Mouse (Mus musculus): Measurements from ENCODE around the gene Gck.
A peak's percentile ranks its signal among the peaks of the same experiment; 100 is the strongest.
"Not testable (repeated sequence)": the region's sequence is repeated elsewhere in the genome, so short reads cannot be mapped to it uniquely, and the experiment has no call there.

Gene Gck

GRCm38 (mm10) chr11:5908642-5909041, 41.2 kb downstream of the Gck start:
- no peak for DNase-seq (ENCODE audit: low spot score)

- no peak for DNase-seq (ENCODE audit: low spot score)
Observed at GRCm38 (mm10) chr11:5907096-5907495, 42.8 kb downstream of the Gck start.

- no peak for DNase-seq (ENCODE audit: low spot score)
Observed at GRCm38 (mm10) chr11:5905778-5906518, 43.9 kb downstream of the Gck start.

- no peak for DNase-seq (ENCODE audit: low spot score)
Observed at GRCm38 (mm10) chr11:5904871-5905270, 45.0 kb downstream of the Gck start.

- DNase-seq (ENCODE audit: low spot score), result no peak
Observed at GRCm38 (mm10) chr11:5904357-5904756, 45.5 kb downstream of the Gck start.

GRCm38 (mm10) chr11:5903844-5904243, 46.0 kb downstream of the Gck start:
- no peak for DNase-seq (ENCODE audit: low spot score)

- peak; percentile 52 for DNase-seq (ENCODE audit: low spot score)
Observed at GRCm38 (mm10) chr11:5902390-5902789, 47.5 kb downstream of the Gck start.

GRCm38 (mm10) chr11:5901950-5902349, 47.9 kb downstream of the Gck start:
- DNase-seq (ENCODE audit: low spot score), result peak; percentile 84

- no peak for DNase-seq (ENCODE audit: low spot score)
Observed at GRCm38 (mm10) chr11:5901320-5901719, 48.6 kb downstream of the Gck start.

GRCm38 (mm10) chr11:5899286-5899685, 50.6 kb downstream of the Gck start:
- no peak for DNase-seq (ENCODE audit: low spot score)

GRCm38 (mm10) chr11:5898531-5898930, 51.4 kb downstream of the Gck start, which contains the start of gene Myl7:
Myl7 (minus strand) TSS chr11:5898782.
- no peak for DNase-seq (ENCODE audit: low spot score)

- DNase-seq (ENCODE audit: low spot score), result no peak
Observed at GRCm38 (mm10) chr11:5897839-5898238, 52.0 kb downstream of the Gck start.

GRCm38 (mm10) chr11:5897230-5897629, 52.7 kb downstream of the Gck start:
- no peak for DNase-seq (ENCODE audit: low spot score)

GRCm38 (mm10) chr11:5893807-5894206, 56.1 kb downstream of the Gck start:
- no peak for DNase-seq (ENCODE audit: low spot score)

GRCm38 (mm10) chr11:5892810-5893368, 57.0 kb downstream of the Gck start:
- DNase-seq (ENCODE audit: low spot score), result peak; percentile 42

- peak; percentile 45 for DNase-seq (ENCODE audit: low spot score)
Observed at GRCm38 (mm10) chr11:5892151-5892591, 57.7 kb downstream of the Gck start.

- not testable (repeated sequence) for DNase-seq (ENCODE audit: low spot score)
Observed at GRCm38 (mm10) chr11:5888563-5888962, 61.3 kb downstream of the Gck start.

- peak; percentile 69 for DNase-seq (ENCODE audit: low spot score)
Observed at GRCm38 (mm10) chr11:5887250-5887649, 62.6 kb downstream of the Gck start.

- DNase-seq (ENCODE audit: low spot score), result peak; percentile 91
Observed at GRCm38 (mm10) chr11:5886187-5886586, 63.7 kb downstream of the Gck start.

- DNase-seq (ENCODE audit: low spot score), result no peak
Observed at GRCm38 (mm10) chr11:5882518-5882917, 67.4 kb downstream of the Gck start.

GRCm38 (mm10) chr11:5879905-5880304, 70.0 kb downstream of the Gck start:
- peak; percentile 83 for DNase-seq (ENCODE audit: low spot score)

GRCm38 (mm10) chr11:5878661-5879060, 71.2 kb downstream of the Gck start:
- no peak for DNase-seq (ENCODE audit: low spot score)

GRCm38 (mm10) chr11:5877921-5878526, 71.9 kb downstream of the Gck start, which contains the start of gene Pold2:
Pold2 (minus strand) TSS chr11:5878292.
- DNase-seq (ENCODE audit: low spot score), result peak; percentile 99

All from embryo, embryonic 10.5 days (tissue).